Mouse (Mus musculus): ENCODE results near the gene Mybpc3.

Mybpc3 gene

GRCm38 (mm10) chr2:91169587-91170322 is 51.8 kb downstream of the Mybpc3 start:
- no peak for DNase-seq (ENCODE audit: low spot score)

- DNase-seq (ENCODE audit: low spot score) = no peak
Measured at GRCm38 (mm10) chr2:91175490-91175889, 57.5 kb downstream of the Mybpc3 start.

- no peak for DNase-seq (ENCODE audit: low spot score)
Measured at GRCm38 (mm10) chr2:91176234-91176633, 58.3 kb downstream of the Mybpc3 start.

DNA sequence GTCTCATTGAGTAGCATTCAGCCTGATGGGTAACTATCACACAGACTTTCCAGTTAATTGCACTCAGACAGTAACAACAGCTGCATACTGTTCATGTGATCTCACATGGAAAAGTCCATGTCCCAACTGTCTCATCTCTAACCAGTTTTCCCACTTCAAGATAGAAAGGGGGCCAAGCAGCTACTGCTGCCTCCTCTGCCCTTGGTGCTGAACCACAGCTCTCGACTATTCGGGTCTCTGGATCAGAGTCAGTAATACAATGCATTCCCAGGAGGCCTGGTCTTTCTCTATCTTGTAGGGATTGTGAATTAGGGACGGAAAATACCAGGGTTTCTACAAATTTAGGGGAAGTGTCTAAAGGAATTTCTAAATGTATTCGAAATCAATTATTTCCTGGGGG is 61.9 kb downstream of the Mybpc3 start:
- no peak for DNase-seq (ENCODE audit: low spot score)

DNA sequence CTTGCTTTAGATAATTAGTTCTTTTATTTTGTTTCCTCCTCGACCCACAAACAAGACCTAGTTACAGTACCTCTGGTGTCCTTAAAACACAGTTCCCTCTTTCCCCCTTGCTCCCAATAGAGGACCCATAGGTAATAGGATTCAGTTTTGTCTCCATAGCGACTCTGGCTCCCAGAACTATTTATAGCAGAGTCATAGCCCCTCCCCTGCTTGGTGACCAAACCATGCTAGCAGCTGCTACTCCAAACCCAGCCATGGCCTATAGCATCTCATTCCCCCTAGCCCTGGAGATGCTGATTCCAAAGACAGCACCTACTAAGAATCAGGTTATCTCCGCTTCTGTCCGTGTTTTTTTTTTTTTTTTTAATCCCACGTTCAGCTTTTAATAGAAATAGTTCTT is 62.8 kb downstream of the Mybpc3 start:
- DNase-seq (ENCODE audit: low spot score) = no peak

- DNase-seq (ENCODE audit: low spot score) = no peak
Measured at GRCm38 (mm10) chr2:91182016-91182404, 64.1 kb downstream of the Mybpc3 start.

DNA sequence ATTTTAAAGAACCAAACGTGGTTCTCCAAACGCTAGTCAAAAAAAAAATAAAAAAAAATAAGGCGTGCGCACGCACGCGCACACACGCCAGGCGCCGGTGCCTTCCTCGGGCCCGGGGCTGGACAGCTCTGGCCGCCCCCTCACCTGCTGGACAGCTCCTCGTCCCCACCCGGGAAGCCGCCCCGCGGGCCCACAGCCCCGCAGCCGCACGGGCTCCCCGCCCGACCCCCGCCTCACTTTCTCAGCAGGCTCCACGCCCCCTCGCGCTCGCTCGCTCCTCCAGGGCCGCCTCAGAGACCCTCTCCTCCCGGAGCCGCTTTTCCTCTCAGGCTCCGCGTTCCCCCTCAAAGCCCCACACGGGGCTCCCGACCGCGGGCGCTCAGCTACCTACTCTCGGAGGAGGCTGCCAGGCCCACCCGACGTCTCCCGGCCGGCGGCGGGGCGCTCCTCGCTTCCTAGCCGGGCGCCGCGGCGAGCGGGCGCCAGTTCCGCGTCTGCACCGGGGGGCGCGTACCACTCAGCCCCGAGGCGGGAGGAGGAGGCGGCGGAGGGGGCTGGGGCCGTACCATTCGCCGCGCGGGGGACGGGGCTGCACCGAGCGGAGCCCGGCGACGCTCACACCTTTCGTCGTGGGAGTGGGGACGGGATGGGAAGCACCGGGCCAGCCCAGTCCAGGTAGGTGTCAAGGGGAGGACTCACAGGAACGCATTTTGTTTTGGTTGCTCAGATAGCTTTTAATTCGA is 64.6 kb downstream of the Mybpc3 start:
- DNase-seq (ENCODE audit: low spot score) = peak; percentile 72

- peak; percentile 89 for DNase-seq (ENCODE audit: low spot score)
Measured at GRCm38 (mm10) chr2:91183148-91183513, 65.2 kb downstream of the Mybpc3 start.

DNA sequence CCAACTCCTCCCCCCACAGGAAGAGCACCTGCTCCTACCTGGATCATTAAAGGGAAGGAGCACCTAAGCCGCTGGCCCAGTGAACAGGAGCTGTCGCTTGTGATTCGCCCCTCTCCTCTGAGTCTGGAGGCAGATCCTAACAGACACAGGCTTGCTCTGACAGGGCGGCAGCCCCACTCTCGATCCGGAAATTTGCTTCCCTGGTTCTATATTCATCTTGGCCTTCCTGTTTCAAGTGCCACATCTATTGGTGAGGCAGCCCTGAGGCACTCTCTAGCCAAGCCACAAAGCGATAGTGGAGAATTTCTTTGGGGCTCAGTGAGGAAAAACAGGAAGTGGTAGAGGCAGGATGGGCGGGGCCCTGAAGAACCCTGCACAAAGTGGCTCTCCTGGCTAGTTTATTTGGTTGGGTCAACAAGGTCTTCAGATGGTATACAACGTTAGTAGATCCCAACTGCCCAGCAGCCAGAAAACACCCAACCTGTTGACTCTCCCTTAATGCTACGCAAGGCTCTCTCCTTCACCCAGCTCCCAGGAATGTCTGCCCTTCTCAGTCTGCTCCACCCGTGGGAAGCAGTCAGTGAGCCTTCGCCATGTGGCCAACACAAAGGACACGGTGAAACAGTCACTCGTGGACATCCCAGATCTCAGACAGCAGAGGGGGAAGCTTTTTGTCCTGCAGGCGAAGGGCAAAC is 65.9 kb downstream of the Mybpc3 start, which contains the start of gene Madd:
Madd (minus strand) TSS at position 127 of the 695 bp plus-strand sequence.
- DNase-seq (ENCODE audit: low spot score) = no peak
